Mouse (Mus musculus) embryonic fibroblast, embryonic 13.5 days (primary cell): ENCODE data around the gene Fnbp1l. TPM values are rescaled to one million over a fixed set of nuclear protein-coding genes. Genes with fewer than 3 reads are reported as not detected.

Experiments used
- H3K27ac ChIP-seq: 2 replicates; pipeline ENCODE4 v1.5.1; 2012; ENCODE audit warnings: low read length, control low read depth, inconsistent platforms; ENCODE audit not compliant: insufficient read depth
- H3K4me1 ChIP-seq: 2 replicates; pipeline ENCODE4 v1.6.1; 2011; ENCODE audit warnings: low read length; ENCODE audit not compliant: control insufficient read depth, insufficient read depth
- H3K4me3 ChIP-seq: 2 replicates; pipeline ENCODE4 v1.5.1; 2011; ENCODE audit warnings: mild to moderate bottlenecking, control low read depth, low read length; ENCODE audit not compliant: insufficient read depth
- CTCF ChIP-seq: IDR thresholded peaks from 2 replicates; pipeline ENCODE4 v1.5.1; 2011; ENCODE audit warnings: mild to moderate bottlenecking, control low read depth, low read length, moderate library complexity, borderline replicate concordance; ENCODE audit not compliant: insufficient read depth
- POLR2A ChIP-seq: IDR thresholded peaks from 2 replicates; pipeline ENCODE4 v1.6.1; 2011; ENCODE audit warnings: low read depth, mild to moderate bottlenecking, control low read depth, low read length, moderate library complexity
- polyA plus RNA-seq: library from polyadenylated mRNA; stranded (reverse); fragments of >200 nt; gene quantifications from 2 replicates; pipeline ENCODE4 v1.2.4, GENCODE M21; 2011; ENCODE audit warnings: low read depth; ENCODE audit not compliant: missing spikeins, insufficient read length

Gene Fnbp1l
- polyA plus RNA-seq, 1 experiment: 65.4 TPM

DNA sequence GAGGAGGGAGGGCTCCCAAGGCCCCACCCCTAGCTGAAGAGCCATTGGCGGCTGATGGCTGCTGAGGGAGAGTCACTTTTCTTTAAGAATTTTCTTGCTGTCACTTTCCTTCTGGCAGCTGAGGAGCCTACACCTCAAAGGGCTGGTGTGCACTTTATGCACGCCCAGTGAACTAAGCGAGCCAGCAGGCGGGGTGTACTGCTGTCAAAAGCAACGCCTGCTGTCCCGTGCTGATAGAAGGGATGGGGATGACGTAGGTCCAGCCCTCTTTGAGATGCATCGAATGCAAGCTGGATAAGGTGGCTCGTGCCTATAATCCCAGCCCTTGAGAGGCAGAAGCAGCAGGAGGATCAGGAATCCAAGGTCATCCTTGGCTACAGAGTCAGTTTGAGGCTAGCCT is 118.6 kb downstream of the Fnbp1l start:
- Histone ChIP-seq H3K27ac (no peak overlapping the region), H3K4me1 (peaks cover 8% of the 10 kb centered on the region; the same call in 1 of the 2 replicates), H3K4me3 (no peak overlapping the region)
- no peak for TF ChIP-seq POLR2A
- no peak for TF ChIP-seq CTCF

DNA sequence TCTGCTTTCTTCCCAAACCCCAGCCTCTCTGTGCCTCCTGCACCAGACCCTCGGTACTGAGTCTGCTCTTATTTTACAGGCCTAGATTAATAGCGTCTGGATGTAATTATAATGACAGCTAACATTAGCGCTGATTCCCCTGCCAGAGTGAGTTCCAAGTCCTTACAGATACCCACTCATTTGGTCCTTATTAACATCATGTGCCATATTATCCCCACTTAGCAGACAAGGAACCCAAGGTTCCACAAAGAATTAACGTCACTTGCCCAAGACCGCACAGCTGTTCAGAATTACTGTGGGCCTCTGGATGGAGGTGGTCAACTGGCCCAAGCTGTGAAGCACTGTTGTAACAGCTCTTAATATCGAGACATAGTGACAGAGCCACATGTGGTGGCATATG is 119.9 kb downstream of the Fnbp1l start:
- TF ChIP-seq POLR2A: no peak
- no peak for TF ChIP-seq CTCF
- Histone ChIP-seq H3K4me1 (peaks cover 9% of the 10 kb centered on the region; the same call in 1 of the 2 replicates), H3K27ac (no peak overlapping the region), H3K4me3 (no peak overlapping the region)

DNA sequence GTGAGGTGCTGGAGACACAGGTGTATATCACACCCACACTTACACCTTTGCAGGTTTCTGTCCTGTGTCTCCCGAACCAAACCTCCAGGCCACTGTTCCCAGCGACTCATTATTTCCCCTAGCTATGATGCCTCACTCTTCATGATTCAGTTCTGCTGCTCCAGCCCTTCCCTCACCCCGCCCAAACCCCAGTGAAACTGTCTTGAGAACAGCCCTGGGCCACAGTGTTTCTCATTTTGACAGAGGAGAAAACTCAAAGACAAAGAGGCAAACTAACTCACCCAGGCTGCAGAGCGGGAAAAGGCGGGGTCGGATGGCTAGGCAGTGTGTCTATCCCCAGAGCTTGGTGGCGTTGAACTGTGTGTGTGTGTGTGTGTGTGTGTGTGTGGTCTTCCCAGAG is 121.0 kb downstream of the Fnbp1l start:
- Histone ChIP-seq H3K4me3 (no peak overlapping the region), H3K27ac (peak overlapping the region; percentile 12; the same call in 1 of the 2 replicates), H3K4me1 (peaks cover 12% of the 10 kb centered on the region; the same call in 1 of the 2 replicates)
- TF ChIP-seq CTCF: no peak
- TF ChIP-seq POLR2A: no peak

DNA sequence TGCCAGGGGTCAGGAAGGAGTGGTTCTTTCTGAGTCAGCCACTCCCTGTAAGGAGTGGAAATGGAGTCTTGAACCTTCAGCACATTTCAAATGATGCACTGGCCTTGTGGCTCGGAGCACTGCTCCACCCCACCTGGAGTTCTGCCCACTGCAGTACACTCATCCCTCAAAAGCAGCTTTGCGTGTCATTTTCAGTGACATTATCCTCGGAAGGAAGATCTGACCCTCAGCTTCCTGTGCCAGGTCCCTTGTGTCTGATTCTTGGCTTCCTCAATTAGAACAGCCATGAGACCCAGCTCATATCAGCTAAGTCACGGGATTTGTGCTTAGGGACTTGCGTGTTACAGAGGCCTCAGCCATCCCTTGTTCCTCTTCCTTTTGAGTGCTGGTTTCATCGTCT is 121.6 kb downstream of the Fnbp1l start:
- TF ChIP-seq POLR2A: no peak
- TF ChIP-seq CTCF: no peak
- H3K4me3 ChIP-seq: no peak overlapping the region
- H3K4me1 ChIP-seq: peaks cover 12% of the 10 kb centered on the region; the same call in 1 of the 2 replicates
- no peak overlapping the region for H3K27ac ChIP-seq

DNA sequence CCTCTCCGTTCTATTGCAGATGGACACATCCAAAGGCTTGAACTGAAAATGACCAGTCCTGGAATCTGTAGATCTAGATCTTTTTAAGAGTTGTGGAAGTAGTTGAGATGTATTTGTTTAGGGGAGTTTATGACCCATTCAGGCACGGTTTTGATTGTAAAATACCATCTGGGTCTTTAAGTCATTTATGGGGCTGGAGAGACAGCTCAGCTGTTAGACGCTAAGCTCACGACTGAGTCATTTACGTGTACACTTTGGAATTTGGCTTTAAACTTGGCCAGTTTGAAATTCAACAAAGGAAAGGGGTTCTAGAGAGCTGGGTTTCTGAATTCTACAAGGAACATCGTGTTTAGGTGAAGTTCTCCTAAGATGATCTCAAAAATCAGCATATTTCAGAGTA is 124.8 kb downstream of the Fnbp1l start:
- H3K4me3 ChIP-seq: no peak overlapping the region
- peaks cover 12% of the 10 kb centered on the region; the same call in 1 of the 2 replicates for H3K4me1 ChIP-seq
- H3K27ac ChIP-seq: peak overlapping the region; percentile 42
- TF ChIP-seq POLR2A (no peak), CTCF (no peak)

DNA sequence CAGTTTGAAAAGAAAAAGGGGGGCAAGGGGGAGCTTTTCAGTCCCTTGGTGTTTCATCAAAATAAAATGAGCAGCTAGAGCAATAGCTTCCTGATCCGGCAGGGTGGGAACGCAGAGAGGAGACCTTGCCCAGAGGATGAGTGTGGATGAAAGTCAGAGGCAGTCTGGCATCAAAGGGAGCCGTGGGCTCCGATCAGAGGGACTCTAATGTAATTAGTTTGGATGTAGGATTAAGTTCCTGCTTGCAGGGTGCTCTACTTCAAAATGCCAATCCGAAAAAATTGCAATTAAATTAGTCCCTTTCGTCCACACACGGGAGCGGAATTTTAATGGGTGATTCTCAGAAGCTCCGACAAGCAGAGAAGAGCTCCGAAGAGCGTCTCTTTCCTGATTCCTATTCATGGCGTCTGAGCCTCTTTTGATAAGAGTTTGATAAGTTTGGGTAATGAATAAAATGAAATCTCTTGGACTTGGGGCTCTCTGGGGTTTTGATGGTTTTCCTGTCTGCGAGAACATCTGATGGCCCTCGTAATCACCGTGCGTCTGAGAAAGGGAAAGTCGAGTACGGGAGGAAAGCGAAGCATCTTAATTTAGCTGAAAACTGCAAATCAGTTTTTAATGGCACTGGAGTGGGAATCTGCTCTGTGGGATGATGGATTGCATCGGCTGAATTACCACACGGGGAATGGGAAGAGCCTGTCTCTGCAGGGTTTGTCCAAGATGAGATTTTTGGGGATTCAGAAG is 126.5 kb downstream of the Fnbp1l start:
- Histone ChIP-seq H3K4me1 (peaks cover 6% of the 10 kb centered on the region; the same call in 1 of the 2 replicates), H3K27ac (no peak overlapping the region), H3K4me3 (no peak overlapping the region)
- TF ChIP-seq CTCF (no peak), POLR2A (no peak)

DNA sequence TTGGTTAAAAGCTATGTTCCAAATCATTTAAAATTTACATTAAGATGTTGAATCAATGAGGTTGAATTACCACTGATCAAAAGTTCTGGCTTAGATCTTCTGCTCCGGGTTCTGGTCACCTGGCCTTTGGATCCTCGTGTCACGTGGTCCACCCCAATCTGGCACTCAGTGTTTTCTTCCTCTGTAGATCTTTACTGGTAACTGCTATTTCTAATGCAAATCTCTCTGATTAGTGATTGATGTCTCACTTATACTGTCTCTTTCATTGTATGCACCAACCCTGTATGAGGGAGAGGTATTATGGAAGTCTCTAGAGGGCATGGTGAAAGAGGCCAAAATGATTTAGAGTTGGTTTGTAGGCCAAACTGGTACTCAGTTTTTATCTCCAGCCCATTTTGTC is 127.5 kb downstream of the Fnbp1l start:
- Histone ChIP-seq H3K27ac (no peak overlapping the region), H3K4me3 (no peak overlapping the region), H3K4me1 (peaks cover 10% of the 10 kb centered on the region; the same call in 1 of the 2 replicates)
- TF ChIP-seq CTCF: no peak
- no peak for TF ChIP-seq POLR2A

DNA sequence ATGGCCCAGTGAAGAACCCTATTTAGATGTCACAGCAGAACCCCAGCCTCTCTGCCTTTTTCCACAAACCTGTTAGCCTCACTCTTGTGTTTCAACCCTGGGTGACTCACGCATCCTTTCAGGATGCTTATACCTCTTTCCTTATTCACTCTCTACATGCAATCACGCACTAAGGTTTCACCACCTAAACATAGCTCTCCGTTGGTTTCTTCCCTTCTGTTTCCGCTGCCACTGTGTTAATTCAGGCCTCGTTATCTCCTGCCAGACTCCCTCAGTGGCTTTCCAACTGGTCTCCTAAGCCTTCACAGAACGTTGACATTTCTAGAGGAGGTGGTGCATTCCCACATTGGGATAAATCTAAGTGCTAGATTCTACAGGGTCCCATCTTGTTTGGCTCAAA is 128.9 kb downstream of the Fnbp1l start:
- no peak for TF ChIP-seq CTCF
- no peak for TF ChIP-seq POLR2A
- no peak overlapping the region for H3K27ac ChIP-seq

More for the DNA sequence above, 128.9 kb downstream of the Fnbp1l start:
- H3K4me3 ChIP-seq: no peak overlapping the region
- peaks cover 10% of the 10 kb centered on the region; the same call in 1 of the 2 replicates for H3K4me1 ChIP-seq

Other genes with a start within 250 kb of the Fnbp1l start
- gene Pde5a, start 109.2 kb upstream of the Fnbp1l start, polyA plus RNA-seq: 9.3 and 12.2 TPM in 2 replicates